Mouse (Mus musculus) kidney, embryonic 16.5 days (tissue): ENCODE results near the gene Dnajc6. TPM values are rescaled to one million over a fixed set of nuclear protein-coding genes. Genes with fewer than 3 reads are reported as not detected.

Experiments
- ATAC-seq: fragments of 200-750 bp; cut with Nextera tagmentation; 2 replicates; pipeline ENCODE4 v1.8.0; 2017; ENCODE audit warnings: moderate TSS enrichment; ENCODE audit not compliant: low FRiP score, low TSS enrichment
- H3K27ac ChIP-seq: fragments of 300-500 bp; sonication (generic); 2 replicates; pipeline ENCODE4 v1.5.1; 2014; ENCODE audit warnings: low read length
- H3K27me3 ChIP-seq: fragments of 300-500 bp; sonication (generic); 2 replicates; pipeline ENCODE4 v1.6.1; 2014; ENCODE audit warnings: low read length, control low read depth, mixed read lengths; ENCODE audit not compliant: insufficient read depth
- H3K36me3 ChIP-seq: fragments of 300-500 bp; sonication (generic); 2 replicates; pipeline ENCODE4 v1.6.1; 2014; ENCODE audit warnings: low read length, control low read depth, mixed read lengths; ENCODE audit not compliant: insufficient read depth
- H3K4me1 ChIP-seq: fragments of 300-500 bp; sonication (generic); 2 replicates; pipeline ENCODE4 v1.6.1; 2014; ENCODE audit warnings: low read length, control low read depth, mixed read lengths; ENCODE audit not compliant: insufficient read depth
- H3K4me2 ChIP-seq: fragments of 300-500 bp; sonication (generic); replicated peaks from 2 replicates; pipeline ENCODE4 v1.6.1; 2014; ENCODE audit warnings: low read depth, low read length
- H3K4me3 ChIP-seq: fragments of 300-500 bp; sonication (generic); 2 replicates; pipeline ENCODE4 v1.5.1; 2014; ENCODE audit warnings: mild to moderate bottlenecking, low read length
- H3K9ac ChIP-seq: fragments of 300-500 bp; sonication (generic); replicated peaks from 2 replicates; pipeline ENCODE4 v1.6.1; 2014; ENCODE audit warnings: low read length
- H3K9me3 ChIP-seq: fragments of 300-500 bp; sonication (generic); 2 replicates; pipeline ENCODE4 v1.6.1; 2016; ENCODE audit warnings: low read length, control low read depth
- WGBS: fragments of 180-500 bp; shearing (Covaris S2); extraction: QIAGEN DNeasy Blood & Tissue Kit; methylation state at CpG from one replicate; pipeline ENCODE4 v1.1.7; 2014; 5-methylcytosine and 5-hydroxymethylcytosine counted together
- polyA plus RNA-seq: library from polyadenylated mRNA; unstranded; fragments of >200 nt; fragmentation: Nextera tagmentation; extraction: Ambion mirVana; gene quantifications from 2 replicates; pipeline ENCODE4 v1.2.1, GENCODE M21; 2015

Dnajc6 gene
- polyA plus RNA-seq, 1 experiment from 2014 or later = 2.2 TPM

GRCm38 (mm10) chr4:101664160-101664750 is 167.8 kb downstream of the Dnajc6 start:
- H3K9me3 ChIP-seq = no peaks in the 10 kb centered on the region; the same call in 1 of the 2 replicates
- no peak overlapping the region for H3K9ac ChIP-seq
- WGBS = 72% methylated on average over 9 of the region's 9 CpGs
- H3K4me3 ChIP-seq = no peak overlapping the region
- no peak overlapping the region for H3K27ac ChIP-seq
- H3K36me3 ChIP-seq = peaks cover 20% of the 10 kb centered on the region
- H3K27me3 ChIP-seq = no peaks in the 10 kb centered on the region
- H3K4me2 ChIP-seq = no peak overlapping the region
- no peak; the same call in 1 of the 2 replicates for ATAC-seq
- no peaks in the 10 kb centered on the region for H3K4me1 ChIP-seq

GRCm38 (mm10) chr4:101664766-101665165 is 168.3 kb downstream of the Dnajc6 start:
- H3K9me3 ChIP-seq = no peaks in the 10 kb centered on the region; the same call in 1 of the 2 replicates
- H3K4me2 ChIP-seq = no peak overlapping the region
- no peak overlapping the region for H3K27ac ChIP-seq
- H3K4me1 ChIP-seq = no peaks in the 10 kb centered on the region
- H3K36me3 ChIP-seq = peaks cover 14% of the 10 kb centered on the region
- H3K9ac ChIP-seq = no peak overlapping the region
- no peak for ATAC-seq
- no peak overlapping the region for H3K4me3 ChIP-seq
- WGBS = 95% methylated on average over 4 of the region's 4 CpGs
- H3K27me3 ChIP-seq = no peaks in the 10 kb centered on the region

GRCm38 (mm10) chr4:101669161-101669560 is 172.7 kb downstream of the Dnajc6 start:
- H3K4me1 ChIP-seq = no peaks in the 10 kb centered on the region
- H3K9ac ChIP-seq = no peak overlapping the region
- H3K27me3 ChIP-seq = no peaks in the 10 kb centered on the region
- H3K4me3 ChIP-seq = no peak overlapping the region
- no peaks in the 10 kb centered on the region for H3K36me3 ChIP-seq
- H3K27ac ChIP-seq = no peak overlapping the region
- H3K9me3 ChIP-seq = no peaks in the 10 kb centered on the region; the same call in 1 of the 2 replicates
- ATAC-seq = no peak
- H3K4me2 ChIP-seq = no peak overlapping the region
- WGBS = 68% methylated on average over 5 of the region's 5 CpGs

GRCm38 (mm10) chr4:101669811-101670210 is 173.4 kb downstream of the Dnajc6 start:
- 70% methylated on average over 5 of the region's 5 CpGs for WGBS
- H3K4me3 ChIP-seq = no peak overlapping the region
- H3K4me2 ChIP-seq = no peak overlapping the region
- no peak overlapping the region for H3K9ac ChIP-seq
- ATAC-seq = no peak
- no peaks in the 10 kb centered on the region; the same call in 1 of the 2 replicates for H3K9me3 ChIP-seq
- no peaks in the 10 kb centered on the region for H3K36me3 ChIP-seq
- H3K27me3 ChIP-seq = no peaks in the 10 kb centered on the region
- no peak overlapping the region for H3K27ac ChIP-seq
- no peaks in the 10 kb centered on the region for H3K4me1 ChIP-seq

- H3K27ac ChIP-seq = no peak overlapping the region
- no peaks in the 10 kb centered on the region for H3K4me1 ChIP-seq
- no peak overlapping the region for H3K4me2 ChIP-seq
- no peaks in the 10 kb centered on the region for H3K27me3 ChIP-seq
- 59% methylated on average over 5 of the region's 5 CpGs for WGBS
- no peak for ATAC-seq
- no peak overlapping the region for H3K9ac ChIP-seq
- no peak overlapping the region for H3K4me3 ChIP-seq
- H3K36me3 ChIP-seq = no peaks in the 10 kb centered on the region
- H3K9me3 ChIP-seq = no peaks in the 10 kb centered on the region
Observed at GRCm38 (mm10) chr4:101674790-101675189, 178.3 kb downstream of the Dnajc6 start.

- no peaks in the 10 kb centered on the region for H3K27me3 ChIP-seq
- no peaks in the 10 kb centered on the region for H3K36me3 ChIP-seq
- H3K27ac ChIP-seq = no peak overlapping the region
- H3K4me1 ChIP-seq = no peaks in the 10 kb centered on the region
- WGBS = 46% methylated on average over 4 of the region's 4 CpGs
- peak; percentile 46; the same call in 1 of the 2 replicates for ATAC-seq
- no peak overlapping the region for H3K9ac ChIP-seq
- H3K9me3 ChIP-seq = no peaks in the 10 kb centered on the region
- H3K4me3 ChIP-seq = no peak overlapping the region
- no peak overlapping the region for H3K4me2 ChIP-seq
Observed at GRCm38 (mm10) chr4:101675726-101676125, 179.3 kb downstream of the Dnajc6 start.

GRCm38 (mm10) chr4:101682620-101683019 is 186.2 kb downstream of the Dnajc6 start:
- Histone ChIP-seq H3K9me3 (no peaks in the 10 kb centered on the region), H3K36me3 (no peaks in the 10 kb centered on the region), H3K4me1 (no peaks in the 10 kb centered on the region), H3K27ac (no peak overlapping the region), H3K9ac (no peak overlapping the region), H3K4me2 (no peak overlapping the region), H3K27me3 (no peaks in the 10 kb centered on the region), H3K4me3 (no peak overlapping the region)
- ATAC-seq = no peak
- 91% methylated on average over 4 of the region's 4 CpGs for WGBS

- H3K4me3 ChIP-seq = no peak overlapping the region
- H3K4me2 ChIP-seq = no peak overlapping the region
- no peak for ATAC-seq
- no peak overlapping the region for H3K27ac ChIP-seq
- no peaks in the 10 kb centered on the region for H3K9me3 ChIP-seq
- no peaks in the 10 kb centered on the region for H3K27me3 ChIP-seq
- 91% methylated on average over 3 of the region's 3 CpGs for WGBS
- H3K4me1 ChIP-seq = no peaks in the 10 kb centered on the region
- H3K9ac ChIP-seq = no peak overlapping the region
- H3K36me3 ChIP-seq = no peaks in the 10 kb centered on the region
Observed at GRCm38 (mm10) chr4:101683086-101683485, 186.6 kb downstream of the Dnajc6 start.

GRCm38 (mm10) chr4:101684821-101685220 is 188.4 kb downstream of the Dnajc6 start:
- no peak overlapping the region for H3K9ac ChIP-seq
- H3K27ac ChIP-seq = no peak overlapping the region
- no peaks in the 10 kb centered on the region for H3K36me3 ChIP-seq
- H3K4me2 ChIP-seq = no peak overlapping the region
- ATAC-seq = no peak
- no peaks in the 10 kb centered on the region for H3K27me3 ChIP-seq
- H3K4me1 ChIP-seq = no peaks in the 10 kb centered on the region
- WGBS = 82% methylated on average over 3 of the region's 3 CpGs
- H3K9me3 ChIP-seq = no peaks in the 10 kb centered on the region
- H3K4me3 ChIP-seq = no peak overlapping the region

GRCm38 (mm10) chr4:101686227-101686810 is 189.9 kb downstream of the Dnajc6 start:
- no peaks in the 10 kb centered on the region for H3K27me3 ChIP-seq
- 81% methylated on average over 13 of the region's 13 CpGs for WGBS
- H3K9ac ChIP-seq = no peak overlapping the region
- ATAC-seq = no peak
- no peaks in the 10 kb centered on the region for H3K36me3 ChIP-seq
- H3K9me3 ChIP-seq = no peaks in the 10 kb centered on the region
- H3K4me1 ChIP-seq = no peaks in the 10 kb centered on the region
- no peak overlapping the region for H3K4me3 ChIP-seq
- no peak overlapping the region for H3K27ac ChIP-seq
- no peak overlapping the region for H3K4me2 ChIP-seq
